Mouse (Mus musculus) midbrain, embryonic 16.5 days (tissue): Measurements from ENCODE around the gene Tmem258. TPM values are rescaled to one million over a fixed set of nuclear protein-coding genes. Genes with fewer than 3 reads are reported as not detected.
A peak's percentile ranks its signal among the peaks of the same experiment; 100 is the strongest.

ENCODE experiments used
- ATAC-seq: fragments of 200-750 bp; cut with Nextera tagmentation; 2 replicates; pipeline ENCODE4 v1.8.0; 2017; ENCODE audit warnings: moderate TSS enrichment
- H3K27ac ChIP-seq: fragments of 300-500 bp; sonication (generic); 2 replicates; pipeline ENCODE4 v1.5.1; 2014; ENCODE audit warnings: mild to moderate bottlenecking, low read length, mixed read lengths
- H3K27me3 ChIP-seq: fragments of 300-500 bp; sonication (generic); 2 replicates; pipeline ENCODE4 v1.6.1; 2014; ENCODE audit warnings: low read depth, low read length, mixed read lengths; ENCODE audit not compliant: control insufficient read depth, insufficient read depth
- H3K36me3 ChIP-seq: fragments of 300-500 bp; sonication (generic); 2 replicates; pipeline ENCODE4 v1.6.1; 2014; ENCODE audit warnings: mild to moderate bottlenecking, low read length, moderate library complexity, mixed read lengths; ENCODE audit not compliant: control insufficient read depth, insufficient read depth
- H3K4me1 ChIP-seq: fragments of 300-500 bp; sonication (generic); 2 replicates; pipeline ENCODE4 v1.6.1; 2014; ENCODE audit warnings: mild to moderate bottlenecking, low read length, mixed read lengths; ENCODE audit not compliant: control insufficient read depth, insufficient read depth
- H3K4me2 ChIP-seq: fragments of 300-500 bp; sonication (generic); 2 replicates; pipeline ENCODE4 v1.6.1; 2014; ENCODE audit warnings: mild to moderate bottlenecking, low read length, mixed read lengths
- H3K4me3 ChIP-seq: fragments of 300-500 bp; sonication (generic); 2 replicates; pipeline ENCODE4 v1.5.1; 2014; ENCODE audit warnings: low read depth, mild to moderate bottlenecking, low read length, moderate library complexity, mixed read lengths
- H3K9ac ChIP-seq: fragments of 300-500 bp; sonication (generic); 2 replicates; pipeline ENCODE4 v1.6.1; 2014; ENCODE audit warnings: low read depth, low read length, mixed read lengths
- H3K9me3 ChIP-seq: fragments of 300-500 bp; sonication (generic); replicated peaks from 2 replicates; pipeline ENCODE4 v1.6.1; 2014; ENCODE audit warnings: mild to moderate bottlenecking, low read length, mixed read lengths; ENCODE audit not compliant: control insufficient read depth, poor library complexity, severe bottlenecking
- WGBS: fragments of 180-500 bp; shearing (Covaris S2); extraction: QIAGEN DNeasy Blood & Tissue Kit; methylation state at CpG from one replicate; pipeline ENCODE4 v1.1.7; 2014; 5-methylcytosine and 5-hydroxymethylcytosine counted together
- polyA plus RNA-seq: library from polyadenylated mRNA; unstranded; fragments of >200 nt; fragmentation: Nextera tagmentation; extraction: Ambion mirVana; gene quantifications from 2 replicates; pipeline ENCODE4 v1.2.1, GENCODE M21; 2015

Gene Tmem258
- polyA plus RNA-seq, 1 experiment from 2014 or later: 278 TPM

GRCm38 (mm10) chr19:10204616-10205001, 795 bp downstream of the Tmem258 start:
- peak overlapping the region; percentile 86 for H3K27ac ChIP-seq
- peak overlapping the region; percentile 64 for H3K4me3 ChIP-seq
- under 1% methylated on average over 5 of the region's 5 CpGs for WGBS
- H3K4me2 ChIP-seq: peak overlapping the region; percentile 76
- peaks cover 30% of the 10 kb centered on the region for H3K36me3 ChIP-seq
- ATAC-seq: peak; percentile 40; the same call in 1 of the 2 replicates
- no peaks in the 10 kb centered on the region for H3K9me3 ChIP-seq
- peak overlapping the region; percentile 73 for H3K9ac ChIP-seq
- H3K4me1 ChIP-seq: peaks cover 15% of the 10 kb centered on the region
- no peaks in the 10 kb centered on the region for H3K27me3 ChIP-seq

- Histone ChIP-seq H3K9ac (no peak overlapping the region), H3K4me1 (peaks cover 15% of the 10 kb centered on the region), H3K9me3 (no peaks in the 10 kb centered on the region), H3K27me3 (no peaks in the 10 kb centered on the region), H3K4me2 (peak overlapping the region; percentile 76), H3K36me3 (peaks cover 30% of the 10 kb centered on the region), H3K27ac (no peak overlapping the region), H3K4me3 (peak overlapping the region; percentile 64; the same call in 1 of the 2 replicates)
- no peak for ATAC-seq
- 71% methylated on average over 6 of the region's 6 CpGs for WGBS
Measured at GRCm38 (mm10) chr19:10205051-10205450, 1.2 kb downstream of the Tmem258 start.

GRCm38 (mm10) chr19:10208851-10209250, 5.0 kb downstream of the Tmem258 start:
- WGBS: 88% methylated on average over 3 of the region's 3 CpGs
- Histone ChIP-seq H3K27me3 (no peaks in the 10 kb centered on the region), H3K4me2 (no peak overlapping the region), H3K4me1 (peaks cover 8% of the 10 kb centered on the region), H3K9me3 (no peaks in the 10 kb centered on the region), H3K27ac (no peak overlapping the region), H3K4me3 (no peak overlapping the region), H3K36me3 (peaks cover 35% of the 10 kb centered on the region), H3K9ac (no peak overlapping the region)
- ATAC-seq: no peak

GRCm38 (mm10) chr19:10210885-10211284, 7.1 kb downstream of the Tmem258 start:
- Histone ChIP-seq H3K9ac (no peak overlapping the region), H3K4me2 (no peak overlapping the region), H3K9me3 (no peaks in the 10 kb centered on the region), H3K27ac (no peak overlapping the region), H3K36me3 (peaks cover 35% of the 10 kb centered on the region), H3K27me3 (no peaks in the 10 kb centered on the region), H3K4me1 (no peaks in the 10 kb centered on the region), H3K4me3 (no peak overlapping the region)
- WGBS: 87% methylated on average over 4 of the region's 4 CpGs
- ATAC-seq: no peak

GRCm38 (mm10) chr19:10213796-10214471, 10.1 kb downstream of the Tmem258 start:
- H3K27ac ChIP-seq: no peak overlapping the region
- no peak overlapping the region for H3K4me2 ChIP-seq
- no peak for ATAC-seq
- peaks cover 20% of the 10 kb centered on the region for H3K36me3 ChIP-seq
- no peaks in the 10 kb centered on the region for H3K4me1 ChIP-seq
- no peaks in the 10 kb centered on the region for H3K9me3 ChIP-seq
- H3K9ac ChIP-seq: no peak overlapping the region
- no peaks in the 10 kb centered on the region for H3K27me3 ChIP-seq
- 92% methylated on average over 10 of the region's 10 CpGs for WGBS
- no peak overlapping the region for H3K4me3 ChIP-seq

GRCm38 (mm10) chr19:10216101-10216500, 12.3 kb downstream of the Tmem258 start:
- peaks cover 8% of the 10 kb centered on the region; the same call in 1 of the 2 replicates for H3K36me3 ChIP-seq
- H3K27ac ChIP-seq: no peak overlapping the region
- no peak overlapping the region for H3K4me3 ChIP-seq
- H3K27me3 ChIP-seq: no peaks in the 10 kb centered on the region
- H3K4me1 ChIP-seq: no peaks in the 10 kb centered on the region
- ATAC-seq: no peak
- H3K9ac ChIP-seq: no peak overlapping the region
- WGBS: 79% methylated on average over 8 of the region's 8 CpGs
- H3K4me2 ChIP-seq: no peak overlapping the region
- H3K9me3 ChIP-seq: no peaks in the 10 kb centered on the region

GRCm38 (mm10) chr19:10219108-10219507, 15.3 kb downstream of the Tmem258 start:
- Histone ChIP-seq H3K4me3 (no peak overlapping the region), H3K4me2 (no peak overlapping the region), H3K27ac (no peak overlapping the region), H3K36me3 (no peaks in the 10 kb centered on the region), H3K4me1 (no peaks in the 10 kb centered on the region), H3K9me3 (no peaks in the 10 kb centered on the region), H3K27me3 (no peaks in the 10 kb centered on the region), H3K9ac (no peak overlapping the region)
- no peak for ATAC-seq
- WGBS: 54% methylated on average over 3 of the region's 3 CpGs

- WGBS: 68% methylated on average over 6 of the region's 6 CpGs
Measured at GRCm38 (mm10) chr19:10219593-10219992, 15.8 kb downstream of the Tmem258 start.

GRCm38 (mm10) chr19:10221585-10221984, 17.8 kb downstream of the Tmem258 start:
- Histone ChIP-seq H3K27me3 (no peaks in the 10 kb centered on the region), H3K9ac (no peak overlapping the region), H3K9me3 (no peaks in the 10 kb centered on the region), H3K27ac (no peak overlapping the region), H3K36me3 (no peaks in the 10 kb centered on the region), H3K4me3 (no peak overlapping the region), H3K4me2 (no peak overlapping the region), H3K4me1 (no peaks in the 10 kb centered on the region)
- no peak for ATAC-seq
- 54% methylated on average over 4 of the region's 4 CpGs for WGBS

More at GRCm38 (mm10) chr19:10219593-10219992, 15.8 kb downstream of the Tmem258 start:
- H3K27ac ChIP-seq: no peak overlapping the region
- H3K9ac ChIP-seq: no peak overlapping the region
- H3K4me1 ChIP-seq: no peaks in the 10 kb centered on the region
- H3K4me3 ChIP-seq: no peak overlapping the region
- H3K4me2 ChIP-seq: no peak overlapping the region
- no peaks in the 10 kb centered on the region for H3K27me3 ChIP-seq
- no peaks in the 10 kb centered on the region for H3K9me3 ChIP-seq
- ATAC-seq: no peak
- no peaks in the 10 kb centered on the region for H3K36me3 ChIP-seq
